Mouse (Mus musculus) 416B (cell line): ENCODE measurements around the gene Scgb2b27.
A peak's percentile ranks its signal among the peaks of the same experiment; 100 is the strongest.
"Not testable (repeated sequence)": the region's sequence is repeated elsewhere in the genome, so short reads cannot be mapped to it uniquely, and the experiment has no call there.

Experiments used
- DNase-seq: peaks from one replicate; pipeline ENCODE4 v3.0.0; 2011; ENCODE audit warnings: low read depth

The Scgb2b27 gene

GRCm38 (mm10) chr7:34013842-34014241, at the start of gene Scgb2b27:
Gene Scgb2b27, minus strand, starts transcription at chr7:34013942.
- DNase-seq = no peak

DNA sequence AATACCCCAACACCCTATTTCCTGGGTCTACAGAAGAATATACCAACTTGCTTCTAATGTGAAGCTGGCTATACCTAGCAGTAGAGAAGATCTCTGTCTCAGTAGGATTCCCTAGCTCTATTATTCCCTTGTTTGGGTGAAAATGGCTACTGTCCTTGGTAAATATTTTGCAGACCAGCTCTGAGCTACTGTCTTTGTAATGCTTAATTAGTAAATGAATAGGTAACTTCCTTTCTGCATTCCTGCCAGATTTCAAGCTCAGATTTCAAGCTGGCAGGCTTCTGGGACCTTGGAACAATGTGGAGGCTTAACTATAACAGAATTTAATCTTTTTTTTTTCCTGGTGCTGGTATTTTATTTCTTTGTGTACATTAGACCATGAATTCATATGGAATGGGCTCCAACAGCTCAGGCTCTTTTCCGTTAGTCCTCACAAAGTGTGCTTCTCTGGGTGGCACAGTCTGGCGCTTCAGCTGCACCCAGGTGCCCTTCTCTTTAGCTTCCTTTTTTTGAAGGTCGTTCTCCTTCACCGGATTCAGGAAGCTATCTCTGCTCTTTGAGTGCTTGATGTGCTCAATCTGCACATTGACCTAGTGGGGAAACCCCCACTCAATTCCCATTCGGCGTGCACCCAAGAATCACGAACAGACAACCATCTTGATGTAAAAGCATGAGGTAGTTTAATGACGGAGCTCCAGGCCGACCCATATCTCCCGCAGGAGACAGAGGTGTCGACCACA, 22.5 kb upstream of the Scgb2b27 start:
- not testable (repeated sequence) for DNase-seq

DNA sequence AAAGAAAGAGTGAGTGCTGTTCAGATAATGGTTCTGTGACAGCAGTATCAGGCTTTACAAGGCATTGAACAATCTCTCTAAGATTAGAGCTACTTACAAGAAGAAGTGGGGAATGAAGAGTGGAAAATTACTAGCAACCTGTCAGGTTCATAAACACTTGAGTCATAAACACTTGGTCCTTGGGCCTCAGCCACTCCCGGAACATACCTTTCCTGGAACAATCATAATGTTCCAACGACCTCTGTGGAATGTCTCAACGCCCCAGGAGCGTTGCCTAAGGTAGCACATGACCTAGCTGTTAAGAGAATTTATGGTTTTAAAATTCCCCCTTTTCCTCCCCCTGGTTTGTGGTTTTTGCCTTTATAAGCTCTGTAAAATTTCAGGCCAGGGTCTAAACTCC, 20.8 kb upstream of the Scgb2b27 start:
- DNase-seq = not testable (repeated sequence)

DNA sequence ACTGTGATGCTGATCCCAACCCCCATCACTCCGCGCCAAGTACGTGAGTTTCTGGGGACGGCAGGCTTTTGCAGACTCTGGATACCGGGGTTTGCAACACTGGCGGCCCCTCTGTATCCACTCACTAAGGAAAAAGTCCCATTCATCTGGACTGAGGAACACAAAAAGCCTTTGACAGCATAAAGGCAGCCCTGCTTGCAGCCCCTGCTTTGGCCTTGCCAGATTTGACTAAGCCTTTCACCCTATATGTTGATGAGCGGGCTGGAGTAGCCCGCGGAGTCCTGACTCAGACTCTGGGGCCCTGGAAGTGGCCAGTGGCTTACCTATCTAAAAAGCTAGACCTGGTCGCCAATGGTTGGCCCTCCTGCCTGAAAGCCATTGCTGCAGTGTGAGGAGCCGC, 16.3 kb upstream of the Scgb2b27 start:
- DNase-seq = no peak

GRCm38 (mm10) chr7:34027202-34027601, 13.5 kb upstream of the Scgb2b27 start:
- DNase-seq = peak; percentile 15

GRCm38 (mm10) chr7:34025641-34026040, 11.9 kb upstream of the Scgb2b27 start:
- DNase-seq = no peak

- not testable (repeated sequence) for DNase-seq
Measured at GRCm38 (mm10) chr7:34021183-34021582, 7.4 kb upstream of the Scgb2b27 start, which contains the start of gene Scgb1b27. Gene Scgb1b27, plus strand, starts transcription at chr7:34021483.

- DNase-seq = not testable (repeated sequence)
Measured at GRCm38 (mm10) chr7:33982281-33982680, 31.5 kb downstream of the Scgb2b27 start.
